Mouse (Mus musculus) forebrain, embryonic 13.5 days (tissue): ENCODE results near the gene Celf2. TPM values are rescaled to one million over a fixed set of nuclear protein-coding genes. Genes with fewer than 3 reads are reported as not detected.

Experiments used
- ATAC-seq: fragments of 200-750 bp; cut with Nextera tagmentation; 2 replicates; pipeline ENCODE4 v1.8.0; 2017
- H3K27ac ChIP-seq: fragments of 300-500 bp; sonication (generic); 2 replicates; pipeline ENCODE4 v1.5.1; 2015; ENCODE audit warnings: inconsistent platforms, mild to moderate bottlenecking, moderate library complexity
- H3K27me3 ChIP-seq: fragments of 300-500 bp; sonication (generic); 2 replicates; pipeline ENCODE4 v1.6.1; 2015; ENCODE audit warnings: mild to moderate bottlenecking, inconsistent platforms
- H3K36me3 ChIP-seq: fragments of 300-500 bp; sonication (generic); 2 replicates; pipeline ENCODE4 v1.6.1; 2015; ENCODE audit warnings: mild to moderate bottlenecking, inconsistent platforms; ENCODE audit not compliant: poor library complexity, severe bottlenecking
- H3K4me1 ChIP-seq: fragments of 300-500 bp; sonication (generic); 2 replicates; pipeline ENCODE4 v1.6.1; 2015; ENCODE audit warnings: inconsistent platforms
- H3K4me2 ChIP-seq: fragments of 300-500 bp; sonication (generic); 2 replicates; pipeline ENCODE4 v1.6.1; 2015; ENCODE audit warnings: inconsistent platforms, mild to moderate bottlenecking, moderate library complexity
- H3K4me3 ChIP-seq: fragments of 300-500 bp; sonication (generic); 2 replicates; pipeline ENCODE4 v1.5.1; 2015; ENCODE audit warnings: mild to moderate bottlenecking, inconsistent platforms
- H3K9ac ChIP-seq: fragments of 300-500 bp; sonication (generic); 2 replicates; pipeline ENCODE4 v1.6.1; 2015; ENCODE audit warnings: mild to moderate bottlenecking, inconsistent platforms
- H3K9me3 ChIP-seq: fragments of 300-500 bp; sonication (generic); replicated peaks from 2 replicates; pipeline ENCODE4 v1.6.1; 2016; ENCODE audit warnings: inconsistent platforms
- WGBS: fragments of 180-500 bp; shearing (Covaris S2); methylation state at CpG from one replicate; pipeline ENCODE4 v1.1.7; 2015; 5-methylcytosine and 5-hydroxymethylcytosine counted together
- polyA plus RNA-seq: library from polyadenylated mRNA; unstranded; fragments of >200 nt; fragmentation: Nextera tagmentation; extraction: Ambion mirVana; gene quantifications from 2 replicates; pipeline ENCODE4 v1.2.1, GENCODE M21; 2015

The Celf2 gene
- polyA plus RNA-seq, 1 experiment from 2014 or later, result 226 TPM

DNA sequence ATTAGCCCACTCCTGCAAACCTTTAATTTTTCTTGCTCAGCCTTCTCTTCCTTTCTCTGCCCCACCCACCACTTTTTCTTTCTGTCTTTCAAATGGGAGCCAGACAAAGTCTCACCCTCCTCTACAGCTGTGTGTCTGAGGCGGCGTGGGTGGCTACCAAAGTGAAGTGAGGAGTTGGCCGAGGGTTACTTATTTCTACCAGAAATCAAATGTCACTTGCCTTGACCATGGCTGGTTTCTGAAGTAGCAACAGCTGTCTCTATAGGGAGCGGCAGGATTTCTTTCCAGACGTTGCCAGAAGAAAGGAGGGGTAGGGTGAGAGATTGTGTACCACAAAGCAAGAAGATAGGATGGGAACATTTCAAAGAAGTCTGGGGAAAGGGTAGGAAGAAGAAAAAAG lies 632.8 kb downstream of the Celf2 start:
- no peak for ATAC-seq
- Histone ChIP-seq H3K36me3 (no peaks in the 10 kb centered on the region), H3K4me3 (no peak overlapping the region), H3K4me1 (peaks cover 58% of the 10 kb centered on the region), H3K9me3 (no peaks in the 10 kb centered on the region; the same call in 1 of the 2 replicates), H3K9ac (peak overlapping the region; percentile 48), H3K27ac (peak overlapping the region; percentile 82), H3K4me2 (peak overlapping the region; percentile 43), H3K27me3 (no peaks in the 10 kb centered on the region)
- 24% methylated on average over 5 of the region's 5 CpGs for WGBS

DNA sequence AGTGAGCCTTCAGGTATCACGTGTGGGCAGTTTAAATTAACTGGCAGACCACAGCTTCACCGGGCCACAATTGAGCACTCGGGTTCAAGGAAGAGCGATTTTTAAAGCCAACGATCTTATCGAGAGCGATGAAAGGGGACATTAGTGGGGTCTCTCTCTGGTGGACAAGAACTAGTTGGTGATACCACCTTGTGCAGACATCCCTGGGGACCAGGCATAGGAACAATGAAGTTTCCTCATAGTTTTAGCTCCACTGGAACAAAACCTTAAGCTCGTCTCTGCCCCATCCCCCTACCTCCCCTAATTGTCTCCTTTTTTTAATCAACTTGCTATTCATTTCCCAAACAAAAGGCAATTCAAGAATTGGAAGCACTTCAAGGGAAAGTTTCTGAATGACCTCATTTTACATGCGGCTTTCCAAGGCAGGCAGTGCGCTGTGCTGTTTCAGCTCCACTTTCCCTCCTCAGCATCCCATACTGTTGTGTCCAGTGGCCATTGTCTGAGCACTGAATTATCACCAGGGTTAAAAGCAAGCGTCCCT lies 634.2 kb downstream of the Celf2 start:
- ATAC-seq, result peak; percentile 71
- no peaks in the 10 kb centered on the region; the same call in 1 of the 2 replicates for H3K9me3 ChIP-seq
- peak overlapping the region; percentile 83 for H3K27ac ChIP-seq
- WGBS, result 1% methylated on average over 11 of the region's 11 CpGs
- peak overlapping the region; percentile 25 for H3K4me3 ChIP-seq
- H3K9ac ChIP-seq, result peak overlapping the region; percentile 60
- H3K4me2 ChIP-seq, result peak overlapping the region; percentile 60
- no peaks in the 10 kb centered on the region for H3K36me3 ChIP-seq
- H3K27me3 ChIP-seq, result no peaks in the 10 kb centered on the region
- peaks cover 54% of the 10 kb centered on the region for H3K4me1 ChIP-seq

DNA sequence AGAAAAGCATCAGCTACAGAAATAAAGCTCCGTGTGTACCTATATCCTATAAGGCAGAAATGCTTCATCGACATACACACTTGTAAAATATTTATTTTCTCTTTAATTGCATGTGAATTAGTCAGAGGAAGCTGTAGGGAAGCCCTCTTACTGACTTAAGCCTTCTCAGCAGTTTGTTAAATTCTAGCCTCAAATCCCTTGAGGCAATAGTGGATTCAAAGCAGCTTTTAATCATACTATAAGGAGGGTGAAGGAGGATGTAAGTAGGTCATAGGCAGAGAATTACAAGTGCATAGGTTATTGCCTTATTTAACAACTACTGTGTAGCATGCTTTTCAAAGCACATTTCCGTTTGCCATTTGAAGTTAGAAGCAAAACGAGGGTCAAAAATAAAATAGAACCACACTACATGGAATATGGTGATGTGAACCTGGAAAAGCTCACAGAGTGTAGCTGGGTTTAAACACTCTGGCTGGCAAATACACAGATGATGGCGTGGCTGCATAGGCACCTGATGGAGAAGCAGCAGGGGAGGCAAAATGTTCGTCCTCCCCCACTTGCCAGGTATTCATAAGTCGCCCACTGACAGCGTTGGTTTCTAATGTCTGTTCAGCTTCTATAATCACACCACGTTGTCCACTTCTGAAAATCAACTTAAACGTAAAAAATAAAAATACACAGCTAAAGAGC lies 635.0 kb downstream of the Celf2 start:
- Histone ChIP-seq H3K4me1 (peaks cover 58% of the 10 kb centered on the region), H3K9me3 (no peaks in the 10 kb centered on the region; the same call in 1 of the 2 replicates), H3K36me3 (no peaks in the 10 kb centered on the region), H3K27ac (peak overlapping the region; percentile 83), H3K27me3 (no peaks in the 10 kb centered on the region), H3K9ac (peak overlapping the region; percentile 60), H3K4me3 (peak overlapping the region; percentile 25), H3K4me2 (peak overlapping the region; percentile 60)
- WGBS, result 5% methylated on average over 10 of the region's 10 CpGs
- ATAC-seq, result no peak

GRCm38 (mm10) chr2:6873711-6874110 lies 635.7 kb downstream of the Celf2 start:
- ATAC-seq, result no peak
- H3K4me1 ChIP-seq, result peaks cover 64% of the 10 kb centered on the region
- H3K4me3 ChIP-seq, result peak overlapping the region; percentile 17
- peak overlapping the region; percentile 45 for H3K9ac ChIP-seq
- peak overlapping the region; percentile 83; the same call in 1 of the 2 replicates for H3K27ac ChIP-seq
- H3K36me3 ChIP-seq, result no peaks in the 10 kb centered on the region
- no peaks in the 10 kb centered on the region for H3K9me3 ChIP-seq
- H3K4me2 ChIP-seq, result peak overlapping the region; percentile 60
- WGBS, result 67% methylated on average over 1 of the region's 1 CpGs
- H3K27me3 ChIP-seq, result no peaks in the 10 kb centered on the region

GRCm38 (mm10) chr2:6872894-6873255 lies 636.5 kb downstream of the Celf2 start:
- H3K27ac ChIP-seq, result peak overlapping the region; percentile 97
- H3K9me3 ChIP-seq, result no peaks in the 10 kb centered on the region
- peak; percentile 64 for ATAC-seq
- H3K27me3 ChIP-seq, result no peaks in the 10 kb centered on the region
- H3K9ac ChIP-seq, result peak overlapping the region; percentile 100
- no peaks in the 10 kb centered on the region for H3K36me3 ChIP-seq
- H3K4me1 ChIP-seq, result peaks cover 71% of the 10 kb centered on the region
- peak overlapping the region; percentile 85 for H3K4me3 ChIP-seq
- peak overlapping the region; percentile 86 for H3K4me2 ChIP-seq
- 3% methylated on average over 10 of the region's 10 CpGs for WGBS

DNA sequence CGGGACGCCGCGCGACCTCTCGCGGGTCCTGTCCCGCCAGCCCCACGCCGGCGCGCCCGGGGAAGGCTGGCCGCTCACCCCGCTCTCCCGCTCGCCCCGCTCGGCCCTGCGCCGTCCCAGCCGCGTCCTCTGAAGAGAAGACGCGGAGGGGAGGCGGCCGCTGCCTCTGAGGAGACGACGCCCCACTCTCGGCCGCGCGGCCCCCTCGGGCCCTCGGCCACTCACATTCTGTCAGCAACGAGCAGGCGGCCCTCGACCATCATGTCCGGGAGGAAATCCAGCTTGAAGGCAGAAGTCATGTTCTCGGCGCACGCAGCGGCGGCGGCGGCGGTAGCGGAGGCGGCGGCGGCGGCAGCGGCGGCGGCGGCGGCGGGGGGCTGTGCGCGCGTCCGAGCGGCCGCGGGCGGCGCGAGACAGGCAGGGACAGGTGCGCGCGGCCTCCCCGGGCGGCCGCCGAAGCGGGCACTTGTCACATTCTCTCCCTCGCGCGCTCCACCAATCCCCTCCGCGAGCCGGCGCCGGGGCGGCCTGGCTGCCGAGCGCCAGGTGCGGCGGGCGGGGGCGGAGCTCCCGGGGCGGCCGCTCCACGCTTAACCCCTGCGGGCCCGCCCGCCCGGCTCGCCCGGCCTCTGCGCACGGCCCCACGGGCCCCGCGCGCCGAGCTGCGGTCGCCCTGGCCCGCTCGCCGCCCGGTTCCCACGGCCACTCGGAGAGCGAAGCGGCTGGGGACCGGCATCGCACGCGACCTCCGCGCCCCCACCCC lies 637.1 kb downstream of the Celf2 start:
- Histone ChIP-seq H3K4me1 (peaks cover 77% of the 10 kb centered on the region), H3K4me2 (peak overlapping the region; percentile 86), H3K36me3 (no peaks in the 10 kb centered on the region), H3K27me3 (no peaks in the 10 kb centered on the region), H3K9ac (peak overlapping the region; percentile 100), H3K27ac (peak overlapping the region; percentile 97), H3K9me3 (no peaks in the 10 kb centered on the region), H3K4me3 (peak overlapping the region; percentile 85)
- ATAC-seq, result peak; percentile 86
- under 1% methylated on average over 52 of the region's 124 CpGs for WGBS

- no peaks in the 10 kb centered on the region for H3K36me3 ChIP-seq
- H3K4me2 ChIP-seq, result peak overlapping the region; percentile 86
- peak overlapping the region; percentile 85 for H3K4me3 ChIP-seq
- peaks cover 76% of the 10 kb centered on the region for H3K4me1 ChIP-seq
- peak; percentile 41 for ATAC-seq
- no peaks in the 10 kb centered on the region for H3K9me3 ChIP-seq
- no peaks in the 10 kb centered on the region for H3K27me3 ChIP-seq
- WGBS, result 2% methylated on average over 40 of the region's 40 CpGs
- H3K27ac ChIP-seq, result peak overlapping the region; percentile 97
- peak overlapping the region; percentile 100 for H3K9ac ChIP-seq
Measured at GRCm38 (mm10) chr2:6871281-6872130, 637.9 kb downstream of the Celf2 start.

DNA sequence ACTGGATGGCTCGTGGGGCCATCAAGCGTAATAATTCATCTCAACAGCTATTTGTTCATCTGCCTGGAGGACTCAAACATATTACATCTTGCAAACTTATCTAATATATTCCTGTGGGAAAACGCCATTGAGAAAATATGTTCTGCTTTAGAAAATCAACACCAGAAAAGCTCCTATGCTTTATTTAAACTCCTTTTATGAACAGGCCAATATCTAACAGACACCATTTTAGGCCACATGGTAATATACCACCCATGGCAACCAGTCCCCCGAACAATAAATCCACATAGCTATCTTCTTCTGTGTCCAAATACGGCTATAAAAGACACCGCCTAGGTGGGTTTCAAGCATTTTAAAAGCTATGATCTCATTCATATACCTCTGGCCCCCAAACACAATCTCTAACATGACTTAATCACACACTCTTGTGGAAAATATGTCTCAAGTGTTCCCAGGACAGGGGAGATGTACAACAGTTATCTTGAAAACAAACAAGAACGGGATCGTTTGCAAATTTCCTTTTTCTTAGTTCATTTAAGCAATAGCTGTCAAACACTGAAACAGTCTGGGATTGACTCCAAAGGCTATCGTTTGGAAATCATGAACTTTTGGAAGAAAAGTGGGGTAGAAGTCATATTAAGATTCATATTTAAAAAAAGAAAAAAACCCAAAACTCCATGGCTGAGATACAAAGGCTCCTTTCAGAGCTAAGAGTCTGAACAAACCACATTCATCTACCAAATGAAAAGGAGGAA lies 639.2 kb downstream of the Celf2 start:
- Histone ChIP-seq H3K4me2 (peak overlapping the region; percentile 86), H3K36me3 (no peaks in the 10 kb centered on the region), H3K27ac (peak overlapping the region; percentile 79), H3K9ac (peak overlapping the region; percentile 100), H3K27me3 (no peaks in the 10 kb centered on the region), H3K4me3 (peak overlapping the region; percentile 85), H3K4me1 (peaks cover 69% of the 10 kb centered on the region), H3K9me3 (no peaks in the 10 kb centered on the region)
- no peak for ATAC-seq
- WGBS, result 44% methylated on average over 9 of the region's 9 CpGs

DNA sequence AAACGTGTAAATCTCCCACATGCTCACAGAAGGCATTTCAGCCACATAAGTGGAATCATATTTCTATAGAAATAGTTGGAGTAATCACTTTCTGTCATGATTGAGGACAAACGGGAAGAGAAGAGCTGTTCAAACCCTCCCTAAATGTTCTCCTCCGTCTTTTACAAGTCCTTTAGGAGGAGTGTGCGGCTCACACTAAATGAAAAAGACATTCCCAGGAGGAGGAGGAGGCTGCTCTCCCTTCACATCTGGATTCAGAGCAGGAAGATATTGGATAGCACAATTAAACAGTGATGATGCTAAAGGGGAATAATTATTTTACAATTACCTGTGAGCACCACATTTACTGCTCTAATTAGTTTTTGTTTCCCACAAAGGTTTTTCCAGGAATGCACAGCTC lies 642.1 kb downstream of the Celf2 start:
- Histone ChIP-seq H3K36me3 (no peaks in the 10 kb centered on the region), H3K4me2 (peak overlapping the region; percentile 37), H3K27ac (peak overlapping the region; percentile 46; the same call in 1 of the 2 replicates), H3K27me3 (no peaks in the 10 kb centered on the region), H3K4me3 (peak overlapping the region; percentile 4; the same call in 1 of the 2 replicates), H3K9ac (peak overlapping the region; percentile 45; the same call in 1 of the 2 replicates), H3K4me1 (peaks cover 56% of the 10 kb centered on the region), H3K9me3 (no peaks in the 10 kb centered on the region)
- no peak for ATAC-seq
- WGBS, result 18% methylated on average over 4 of the region's 4 CpGs

DNA sequence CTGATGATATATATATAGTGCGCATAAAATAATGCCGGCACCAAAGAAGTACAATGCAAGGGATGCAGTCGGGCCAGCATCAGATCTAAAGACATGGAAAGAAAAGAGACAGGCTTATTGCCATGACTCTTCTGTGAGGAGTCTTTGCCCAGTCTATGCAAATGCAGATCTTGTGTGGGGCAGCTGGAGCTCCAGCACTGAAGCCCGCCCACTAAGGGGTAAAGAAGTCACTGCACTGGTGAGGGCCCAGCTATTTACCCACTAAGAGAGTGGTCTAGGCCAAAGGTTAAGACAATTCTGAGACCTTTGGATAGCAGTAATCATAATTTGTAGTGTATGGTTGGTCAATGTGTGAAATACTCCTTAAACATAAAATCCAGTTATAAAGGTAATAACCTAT lies 643.6 kb downstream of the Celf2 start:
- Histone ChIP-seq H3K4me1 (peaks cover 53% of the 10 kb centered on the region), H3K4me3 (no peak overlapping the region), H3K27me3 (no peaks in the 10 kb centered on the region), H3K9me3 (no peaks in the 10 kb centered on the region), H3K27ac (no peak overlapping the region), H3K36me3 (peaks cover 10% of the 10 kb centered on the region; the same call in 1 of the 2 replicates), H3K4me2 (0 out of 2 replicates have a peak overlapping the region, but pooled peaks have one; percentile 2), H3K9ac (no peak overlapping the region)
- ATAC-seq, result no peak
- WGBS, result 80% methylated on average over 4 of the region's 4 CpGs
